Mouse (Mus musculus) CD8-positive naive resting alpha-beta T cell, adult 57 days (primary cell): Measurements from ENCODE around the gene Wdr44. TPM values are rescaled to one million over a fixed set of nuclear protein-coding genes. Genes with fewer than 3 reads are reported as not detected.

ENCODE experiments used
- total RNA-seq: library from RNA; stranded (reverse); gene quantifications from one replicate; pipeline ENCODE4 v1.2.4, GENCODE M21; 2023

The Wdr44 gene
- total RNA-seq = 29.9 TPM

GRCm38 (mm10) chrX:23692722-23693442 is at the start of gene Wdr44:
TSS of gene Wdr44 (plus strand) at chrX:23693051.

Other genes with a start within 250 kb of the Wdr44 start
- gene Gm4907, start 189.5 kb downstream of the Wdr44 start, total RNA-seq = not detected